Mouse (Mus musculus): ENCODE data around the gene Hltf.

Gene Hltf

GRCm38 (mm10) chr3:20145696-20146113 is 88.1 kb downstream of the Hltf start:
- no peak for DNase-seq (ENCODE audit: low read depth)

DNA sequence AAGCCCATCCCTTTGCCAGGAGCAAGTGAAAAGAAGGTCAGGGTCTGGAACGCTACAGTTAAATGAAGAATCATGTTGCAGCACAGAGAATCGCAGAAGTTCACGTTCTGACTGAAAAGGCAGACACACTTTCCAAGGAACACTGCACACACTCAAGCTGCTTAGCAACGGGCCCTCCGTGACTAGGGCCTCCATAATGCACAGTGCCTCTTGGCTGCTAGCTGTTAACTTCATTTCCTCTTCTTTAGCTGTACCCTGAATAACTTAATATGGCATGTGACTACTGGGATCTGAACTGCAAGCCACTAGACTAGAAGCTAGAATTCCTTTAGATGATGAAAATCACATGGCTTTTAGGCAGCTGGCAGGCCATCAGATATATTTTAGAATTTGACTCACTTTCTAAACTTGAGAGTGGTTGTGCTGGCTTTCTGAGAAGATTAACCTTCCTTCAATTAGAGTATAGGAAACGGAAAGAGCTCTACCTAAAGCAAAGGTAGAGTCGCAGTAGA is 89.3 kb downstream of the Hltf start:
- DNase-seq (ENCODE audit: low read depth), result no peak

DNA sequence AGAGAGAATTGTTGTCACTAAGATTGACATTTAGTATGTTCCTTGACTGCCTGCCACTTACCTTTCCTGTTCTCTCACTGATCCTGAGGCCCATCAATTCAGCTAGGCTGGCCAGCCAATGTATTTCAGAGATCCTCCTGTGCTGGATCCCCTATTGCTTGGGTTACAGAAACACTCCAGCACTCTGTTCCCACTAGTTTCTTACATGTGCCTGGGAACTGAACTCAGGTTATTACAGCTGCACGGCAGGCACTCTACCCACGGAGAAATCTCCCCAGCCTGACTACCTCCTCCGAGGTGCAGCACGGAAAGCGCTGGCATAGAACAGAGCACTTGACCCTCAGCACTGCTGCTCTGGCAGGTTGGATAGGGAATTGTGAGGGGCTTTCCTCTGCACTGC is 90.0 kb downstream of the Hltf start:
- no peak for DNase-seq (ENCODE audit: low read depth)

GRCm38 (mm10) chr3:20150511-20150910 is 92.9 kb downstream of the Hltf start:
- no peak for DNase-seq (ENCODE audit: low read depth)

DNA sequence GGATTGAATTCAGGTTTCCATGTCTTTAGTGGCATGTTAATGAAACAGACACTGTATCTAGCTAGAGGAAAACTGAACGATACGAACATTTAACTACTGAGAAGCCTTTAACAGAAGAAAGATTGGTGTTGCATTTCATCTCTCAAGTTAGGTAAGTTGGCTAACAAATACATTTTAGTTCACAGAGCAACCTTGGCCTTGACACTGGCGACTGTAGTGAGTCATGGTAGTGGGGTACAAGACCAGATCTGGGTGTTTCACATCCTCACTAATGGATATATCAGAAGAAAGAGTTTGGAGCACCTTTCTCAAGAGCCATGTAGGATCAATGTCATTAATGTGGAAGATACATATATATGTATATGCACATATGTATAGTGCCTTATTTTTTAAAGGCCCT is 94.0 kb downstream of the Hltf start:
- no peak for DNase-seq (ENCODE audit: low read depth)

GRCm38 (mm10) chr3:20154531-20155367 is 97.1 kb downstream of the Hltf start, which contains the start of gene Gyg:
TSS of gene Gyg (minus strand) at chr3:20155317.
- peak; percentile 78 for DNase-seq (ENCODE audit: low read depth)

GRCm38 (mm10) chr3:20155476-20155875 is 97.9 kb downstream of the Hltf start:
- no peak for DNase-seq (ENCODE audit: low read depth)

GRCm38 (mm10) chr3:20167487-20167886 is 109.9 kb downstream of the Hltf start:
- no peak for DNase-seq (ENCODE audit: low read depth)
